Mouse (Mus musculus) thymus, postnatal 14 days (tissue): Measurements from ENCODE around the gene Tgfbr3.

ENCODE experiments used
- DNase-seq: peaks from one replicate; pipeline ENCODE4 v3.0.0; 2021

Gene Tgfbr3

GRCm38 (mm10) chr5:107202801-107203559 lies 86.4 kb downstream of the Tgfbr3 start:
- no peak for DNase-seq

- peak; percentile 27 for DNase-seq
Observed at GRCm38 (mm10) chr5:107201509-107202182, 87.8 kb downstream of the Tgfbr3 start.

GRCm38 (mm10) chr5:107200853-107201341 lies 88.5 kb downstream of the Tgfbr3 start:
- peak; percentile 42 for DNase-seq

GRCm38 (mm10) chr5:107200221-107200635 lies 89.2 kb downstream of the Tgfbr3 start:
- no peak for DNase-seq

- no peak for DNase-seq
Observed at GRCm38 (mm10) chr5:107195751-107196395, 93.6 kb downstream of the Tgfbr3 start.

- no peak for DNase-seq
Observed at GRCm38 (mm10) chr5:107193160-107193559, 96.3 kb downstream of the Tgfbr3 start.

GRCm38 (mm10) chr5:107192372-107192771 lies 97.1 kb downstream of the Tgfbr3 start:
- no peak for DNase-seq

- DNase-seq = no peak
Observed at GRCm38 (mm10) chr5:107188551-107188950, 100.9 kb downstream of the Tgfbr3 start.

GRCm38 (mm10) chr5:107186206-107186605 lies 103.2 kb downstream of the Tgfbr3 start:
- DNase-seq = no peak

- no peak for DNase-seq
Observed at GRCm38 (mm10) chr5:107184158-107184883, 105.1 kb downstream of the Tgfbr3 start.

- DNase-seq = no peak
Observed at GRCm38 (mm10) chr5:107183537-107183936, 105.9 kb downstream of the Tgfbr3 start.

- no peak for DNase-seq
Observed at GRCm38 (mm10) chr5:107182721-107183120, 106.7 kb downstream of the Tgfbr3 start.

- no peak for DNase-seq
Observed at GRCm38 (mm10) chr5:107181820-107182219, 107.6 kb downstream of the Tgfbr3 start.

GRCm38 (mm10) chr5:107179194-107179593 lies 110.2 kb downstream of the Tgfbr3 start:
- no peak for DNase-seq

GRCm38 (mm10) chr5:107177791-107178190 lies 111.6 kb downstream of the Tgfbr3 start:
- DNase-seq = peak; percentile 33

- DNase-seq = peak; percentile 63
Observed at GRCm38 (mm10) chr5:107177248-107177647, 112.2 kb downstream of the Tgfbr3 start.

GRCm38 (mm10) chr5:107176796-107177195 lies 112.6 kb downstream of the Tgfbr3 start:
- DNase-seq = no peak

- no peak for DNase-seq
Observed at GRCm38 (mm10) chr5:107176196-107176595, 113.2 kb downstream of the Tgfbr3 start.

- DNase-seq = no peak
Observed at GRCm38 (mm10) chr5:107174188-107174587, 115.2 kb downstream of the Tgfbr3 start.

GRCm38 (mm10) chr5:107173483-107173882 lies 115.9 kb downstream of the Tgfbr3 start:
- DNase-seq = no peak

- DNase-seq = no peak
Observed at GRCm38 (mm10) chr5:107171861-107172260, 117.6 kb downstream of the Tgfbr3 start.

GRCm38 (mm10) chr5:107169796-107170195 lies 119.6 kb downstream of the Tgfbr3 start:
- no peak for DNase-seq

GRCm38 (mm10) chr5:107167872-107168300 lies 121.5 kb downstream of the Tgfbr3 start:
- no peak for DNase-seq
